Mouse (Mus musculus): Measurements from ENCODE around the gene Dnah6.

- TF ChIP-seq CTCF (IDR thresholded peaks at IDR 0.05; ENCODE audit: extremely low read depth, insufficient read length, insufficient replicate concordance, low read depth, low read length) = no peak
- no peak for TF ChIP-seq POLR2A (IDR thresholded peaks at IDR 0.05; ENCODE audit: low read depth, low read length)
Measured at GRCm38 (mm10) chr6:73175156-73175555, 46.3 kb downstream of the Dnah6 start.
